Mouse (Mus musculus) hindbrain, embryonic 11.5 days (tissue): ENCODE measurements around the gene Gm21977. TPM values are rescaled to one million over a fixed set of nuclear protein-coding genes. Genes with fewer than 3 reads are reported as not detected.
"Not testable (repeated sequence)": the region's sequence is repeated elsewhere in the genome, so short reads cannot be mapped to it uniquely, and the experiment has no call there.

Experiments used
- ATAC-seq: fragments of 200-750 bp; cut with Nextera tagmentation; 2 replicates; pipeline ENCODE4 v1.8.0; 2017; ENCODE audit warnings: mild to moderate bottlenecking, moderate TSS enrichment, moderate library complexity; ENCODE audit not compliant: low FRiP score
- DNase-seq: peaks from one replicate; pipeline ENCODE4 v3.0.0-alpha.2; 2015; ENCODE audit warnings: low spot score
- H3K27ac ChIP-seq: fragments of 300-500 bp; sonication (generic); 2 replicates; pipeline ENCODE4 v1.5.1; 2014; ENCODE audit warnings: mild to moderate bottlenecking, low read depth, low read length
- H3K27me3 ChIP-seq: fragments of 300-500 bp; sonication (generic); 2 replicates; pipeline ENCODE4 v1.6.1; 2014; ENCODE audit warnings: mild to moderate bottlenecking, low read length, moderate library complexity, mixed read lengths; ENCODE audit not compliant: control insufficient read depth, insufficient read depth
- H3K36me3 ChIP-seq: fragments of 300-500 bp; sonication (generic); 2 replicates; pipeline ENCODE4 v1.6.1; 2014; ENCODE audit warnings: mild to moderate bottlenecking, low read length, moderate library complexity, mixed read lengths; ENCODE audit not compliant: control insufficient read depth, insufficient read depth
- H3K4me1 ChIP-seq: fragments of 300-500 bp; sonication (generic); replicated peaks from 2 replicates; pipeline ENCODE4 v1.6.1; 2014; ENCODE audit warnings: low read length, mixed read lengths; ENCODE audit not compliant: control insufficient read depth, insufficient read depth
- H3K4me2 ChIP-seq: fragments of 300-500 bp; sonication (generic); replicated peaks from 2 replicates; pipeline ENCODE4 v1.6.1; 2014; ENCODE audit warnings: mild to moderate bottlenecking, low read depth, low read length
- H3K4me3 ChIP-seq: fragments of 300-500 bp; sonication (generic); 2 replicates; pipeline ENCODE4 v1.5.1; 2014; ENCODE audit warnings: low read depth, low read length
- H3K9ac ChIP-seq: fragments of 300-500 bp; sonication (generic); 2 replicates; pipeline ENCODE4 v1.6.1; 2014; ENCODE audit warnings: low read depth, low read length
- H3K9me3 ChIP-seq: fragments of 300-500 bp; sonication (generic); 2 replicates; pipeline ENCODE4 v1.6.1; 2016; ENCODE audit warnings: low read length; ENCODE audit not compliant: control insufficient read depth
- WGBS: fragments of 180-500 bp; shearing (Covaris S2); extraction: QIAGEN DNeasy Blood & Tissue Kit; methylation state at CpG from one replicate; pipeline ENCODE4 v1.1.7; 2014; 5-methylcytosine and 5-hydroxymethylcytosine counted together
- polyA plus RNA-seq: library from polyadenylated mRNA; unstranded; fragments of >200 nt; fragmentation: Nextera tagmentation; extraction: Ambion mirVana; gene quantifications from 2 replicates; pipeline ENCODE4 v1.2.1, GENCODE M21; 2014

Gm21977 gene
- polyA plus RNA-seq: not detected in 2 replicates

GRCm38 (mm10) chr14:42853377-42853776 lies at the start of gene Gm21977:
TSS of gene Gm21977 (minus strand) at chr14:42853477.
- not testable (repeated sequence) for H3K36me3 ChIP-seq, H3K4me3 ChIP-seq, DNase-seq, H3K27ac ChIP-seq, H3K9ac ChIP-seq, H3K9me3 ChIP-seq, H3K27me3 ChIP-seq, ATAC-seq, H3K4me1 ChIP-seq, H3K4me2 ChIP-seq
- WGBS: no CpG with 5 or more reads among the region's 3 CpGs

Other genes starting within 250 kb of the Gm21977 start
- gene Gm3633, start 211.6 kb downstream of the Gm21977 start, polyA plus RNA-seq: not detected in 2 replicates
- gene Gm10378, start 197.5 kb downstream of the Gm21977 start, polyA plus RNA-seq: not detected in 2 replicates
- gene Gm3015, start 84.7 kb downstream of the Gm21977 start, polyA plus RNA-seq: not detected in 2 replicates
- gene Gm10377, start 55.5 kb downstream of the Gm21977 start, polyA plus RNA-seq: not detected in 2 replicates
- not detected in 2 replicates for gene Gm8082, start 140.1 kb upstream of the Gm21977 start, polyA plus RNA-seq
- not detected in 2 replicates for gene Gm10376, start 162.2 kb upstream of the Gm21977 start, polyA plus RNA-seq
- gene Gm8094, start 223.2 kb upstream of the Gm21977 start, polyA plus RNA-seq: not detected in 2 replicates
- gene Gm8104, start 247.1 kb upstream of the Gm21977 start, polyA plus RNA-seq: not detected in 2 replicates